Mouse (Mus musculus) ES-E14 (cell line): ENCODE measurements at regions not wholly inside any gene's neighbourhood (a gene's known extent, or its start where the extent isn't known, plus 50 kb on each side); places are given as distances from the start of the nearest gene placed in this dataset.

Experiments used
- DNase-seq: peaks from one replicate; pipeline ENCODE4 v3.0.0-alpha.2; 2013; ENCODE audit warnings: low read depth, low spot score
- H3K27ac ChIP-seq: 2 replicates; pipeline ENCODE4 v1.5.1; 2012; ENCODE audit warnings: low read depth, mild to moderate bottlenecking, low read length, moderate library complexity, mixed read lengths; ENCODE audit not compliant: poor library complexity, insufficient read depth, severe bottlenecking
- H3K36me3 ChIP-seq: 2 replicates; pipeline ENCODE4 v1.6.1; 2012; ENCODE audit warnings: mild to moderate bottlenecking, low read length, moderate library complexity, mixed read lengths; ENCODE audit not compliant: control insufficient read depth, poor library complexity, insufficient read depth, severe bottlenecking
- H3K4me1 ChIP-seq, 2 experiments: fragments of 150-350 bp in 1 of 2; sonication (generic) in 1 of 2; 2 replicates each; pipeline ENCODE4 v1.6.1; 2012; ENCODE audit warnings: low read length in 2 of 2, mild to moderate bottlenecking in 1 of 2, mixed read lengths in 1 of 2; ENCODE audit not compliant: control insufficient read depth in 2 of 2, insufficient read depth in 2 of 2, poor library complexity in 1 of 2
- H3K4me3 ChIP-seq, 2 experiments: fragments of 150-350 bp in 1 of 2; sonication (generic) in 1 of 2; 2 replicates each; pipeline ENCODE4 v1.5.1; 2012; ENCODE audit warnings: low read length in 2 of 2, low read depth in 1 of 2, mild to moderate bottlenecking in 1 of 2, mixed read lengths in 1 of 2; ENCODE audit not compliant: insufficient read depth in 1 of 2, poor library complexity in 1 of 2, severe bottlenecking in 1 of 2
- H3K9ac ChIP-seq: 2 replicates; pipeline ENCODE4 v1.6.1; 2012; ENCODE audit warnings: low read depth, mild to moderate bottlenecking, low read length, mixed read lengths; ENCODE audit not compliant: poor library complexity, insufficient read depth, severe bottlenecking
- H3K9me3 ChIP-seq: fragments of 150-350 bp; sonication (generic); 2 replicates; pipeline ENCODE4 v1.6.1; 2012; ENCODE audit warnings: low read depth, mild to moderate bottlenecking, low read length; ENCODE audit not compliant: control insufficient read depth, insufficient read depth
- CHD2 ChIP-seq: IDR thresholded peaks from 2 replicates; pipeline ENCODE4 v1.6.1; 2014; ENCODE audit warnings: mild to moderate bottlenecking, low read depth, low read length, inconsistent platforms
- HCFC1 ChIP-seq: IDR thresholded peaks from 2 replicates; pipeline ENCODE4 v1.6.1; 2012; ENCODE audit warnings: low read length, inconsistent platforms, borderline replicate concordance; ENCODE audit not compliant: insufficient read depth
- MAFK ChIP-seq: IDR thresholded peaks from 2 replicates; pipeline ENCODE4 v1.6.1; 2014; ENCODE audit warnings: mild to moderate bottlenecking, low read depth, low read length, inconsistent platforms; ENCODE audit not compliant: insufficient read depth
- ZC3H11A ChIP-seq: IDR thresholded peaks from 2 replicates; pipeline ENCODE4 v1.6.1; 2012; ENCODE audit warnings: low read depth, mild to moderate bottlenecking, inconsistent platforms, low read length, borderline replicate concordance
- ZNF384 ChIP-seq: IDR thresholded peaks from 2 replicates; pipeline ENCODE4 v1.6.1; 2012; ENCODE audit warnings: low read depth, low read length, inconsistent platforms
- in situ Hi-C, 2 experiments: fragments of 600-800 bp; cut with MboI; formaldehyde crosslinking; loops; one replicate each; pipeline ENCODE4 v1.15.1; 2025; ENCODE audit warnings: low sequenced_read_pairs in 2 of 2, inconsistent platforms in 1 of 2; ENCODE audit not compliant: unreplicated experiment in 2 of 2

GRCm38 (mm10) chr5:12309408-12309807, 73.8 kb upstream of the Sema3d start:
- TF ChIP-seq ZNF384 (no peak), ZC3H11A (no peak), CHD2 (no peak), MAFK (no peak), HCFC1 (no peak)
- no peak for DNase-seq
- no peak overlapping the region for H3K9ac ChIP-seq
- H3K9me3 ChIP-seq: no peaks in the 10 kb centered on the region
- H3K4me1 ChIP-seq: no peaks in the 10 kb centered on the region
- no peak overlapping the region for H3K4me3 ChIP-seq
- in situ Hi-C loops: no loop called here
- H3K27ac ChIP-seq: no peak overlapping the region
- no peaks in the 10 kb centered on the region for H3K36me3 ChIP-seq

GRCm38 (mm10) chr5:12332648-12333305, 50.4 kb upstream of the Sema3d start:
- no peaks in the 10 kb centered on the region for H3K9me3 ChIP-seq
- no peak overlapping the region for H3K4me3 ChIP-seq
- TF ChIP-seq HCFC1 (no peak), ZC3H11A (no peak), CHD2 (no peak), MAFK (no peak), ZNF384 (no peak)
- H3K4me1 ChIP-seq: no peaks in the 10 kb centered on the region
- H3K27ac ChIP-seq: no peak overlapping the region
- no peak for DNase-seq
- H3K9ac ChIP-seq: no peak overlapping the region
- no peaks in the 10 kb centered on the region for H3K36me3 ChIP-seq
- in situ Hi-C loops: no loop called here
